Mouse (Mus musculus): ENCODE results near the gene Tfpt. TPM values are rescaled to one million over a fixed set of nuclear protein-coding genes. Genes with fewer than 3 reads are reported as not detected.
A peak's percentile ranks its signal among the peaks of the same experiment; 100 is the strongest.

Tfpt gene
- 29.5 and 29.8 TPM in 2 replicates for polyA plus RNA-seq (2015; fragmentation: Nextera tagmentation; extraction: Ambion mirVana)

DNA sequence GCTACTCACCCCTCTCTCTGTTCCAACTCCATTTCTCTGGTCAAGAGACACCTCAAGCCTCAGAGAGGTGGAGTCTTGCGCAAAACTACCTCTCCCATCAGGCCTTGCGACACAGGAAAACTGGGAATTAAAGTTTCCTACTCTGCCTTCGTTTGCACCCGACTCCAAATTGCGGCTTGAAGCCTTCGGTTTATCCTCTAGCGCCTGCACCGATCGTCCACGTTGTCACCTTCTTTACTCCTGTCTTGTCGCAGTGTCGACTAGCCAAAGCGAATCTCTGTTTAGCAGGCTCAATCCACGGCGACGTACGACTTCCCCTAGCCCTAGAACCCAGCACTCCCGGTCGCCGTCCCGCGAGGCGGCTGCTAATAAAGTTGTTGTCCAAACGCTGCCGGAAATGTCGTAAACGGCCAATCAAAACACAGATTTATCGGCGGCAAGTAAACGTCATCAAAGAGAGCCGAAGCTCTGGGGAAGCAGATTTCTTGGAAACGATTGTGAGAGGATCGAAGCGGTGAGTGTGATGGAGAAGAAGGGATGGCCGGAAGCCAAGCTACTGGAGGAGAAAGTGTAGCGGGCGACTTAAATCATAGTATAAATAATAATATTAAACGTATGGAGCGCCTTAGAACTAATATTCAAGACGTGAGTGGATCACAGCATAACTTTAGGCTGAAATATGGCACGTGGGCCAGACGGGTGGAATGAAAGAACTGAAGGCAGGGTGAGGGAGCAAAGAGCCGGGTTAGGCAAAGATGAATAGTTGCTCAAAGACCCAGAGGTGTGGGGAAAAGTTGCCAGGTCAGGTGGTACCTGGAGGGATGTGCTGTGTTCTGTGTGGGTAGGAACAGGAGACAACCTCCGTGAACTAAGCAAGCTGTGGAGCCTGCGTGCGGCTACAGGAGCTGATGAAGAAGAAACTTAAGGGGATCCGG is at the start of gene Tfpt, which contains the start of gene Prpf31:
Gene Tfpt (minus strand): TSS at position 387 of the 935 bp plus-strand sequence.
Gene Prpf31 (plus strand): TSS at position 443 of the 935 bp plus-strand sequence.
- peak; percentile 91 for ATAC-seq (ENCODE audit: low FRiP score, low read depth)
- peaks cover 53% of the 10 kb centered on the region for H3K36me3 ChIP-seq
- H3K27me3 ChIP-seq: no peaks in the 10 kb centered on the region
- peak within 1 kb of the TSS; percentile 74 for H3K4me3 ChIP-seq
- peak within 1 kb of the TSS; percentile 99 for H3K4me2 ChIP-seq (replicated peaks)
- peaks cover 23% of the 10 kb centered on the region for H3K4me1 ChIP-seq
- peak within 1 kb of the TSS; percentile 79; the same call in 1 of the 2 replicates for H3K27ac ChIP-seq
- 2% methylated on average over 47 of the region's 47 CpGs for WGBS
- H3K9ac ChIP-seq: peak within 1 kb of the TSS; percentile 90
- H3K9me3 ChIP-seq: no peaks in the 10 kb centered on the region

DNA sequence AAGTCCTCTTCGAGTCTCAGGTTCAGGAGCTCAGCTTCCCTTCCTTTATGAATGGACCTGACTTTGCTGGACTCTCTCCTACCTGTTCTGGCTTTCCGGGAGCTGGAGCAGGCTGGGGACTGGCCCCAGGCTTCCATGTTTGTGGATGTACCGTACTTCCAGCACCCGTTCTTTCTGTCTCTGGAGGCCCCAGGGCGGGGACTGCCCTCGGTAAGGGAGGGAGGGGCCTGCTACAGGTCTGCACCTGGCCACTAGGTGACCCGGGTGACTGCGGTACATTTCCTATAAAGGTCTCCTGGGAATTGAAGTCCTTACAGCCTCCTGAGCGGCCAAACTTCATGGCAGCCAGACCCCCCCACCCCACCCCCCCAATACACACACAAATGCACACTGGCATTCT is 47.6 kb upstream of the Tfpt start, which contains the start of gene Tmc4:
Gene Tmc4 (minus strand): TSS at position 212 of the 400 bp plus-strand sequence.
- 44% methylated on average over 9 of the region's 9 CpGs for WGBS
- no peaks in the 10 kb centered on the region for H3K27me3 ChIP-seq
- H3K27ac ChIP-seq: no peak within 1 kb of the TSS
- no peaks in the 10 kb centered on the region for H3K4me1 ChIP-seq
- no peak within 1 kb of the TSS for H3K4me3 ChIP-seq
- H3K4me2 ChIP-seq (replicated peaks): no peak within 1 kb of the TSS
- peaks cover 36% of the 10 kb centered on the region for H3K36me3 ChIP-seq
- no peaks in the 10 kb centered on the region for H3K9me3 ChIP-seq
- ATAC-seq (ENCODE audit: low FRiP score, low read depth): no peak
- H3K9ac ChIP-seq: peak within 1 kb of the TSS; percentile 25; the same call in 1 of the 2 replicates

DNA sequence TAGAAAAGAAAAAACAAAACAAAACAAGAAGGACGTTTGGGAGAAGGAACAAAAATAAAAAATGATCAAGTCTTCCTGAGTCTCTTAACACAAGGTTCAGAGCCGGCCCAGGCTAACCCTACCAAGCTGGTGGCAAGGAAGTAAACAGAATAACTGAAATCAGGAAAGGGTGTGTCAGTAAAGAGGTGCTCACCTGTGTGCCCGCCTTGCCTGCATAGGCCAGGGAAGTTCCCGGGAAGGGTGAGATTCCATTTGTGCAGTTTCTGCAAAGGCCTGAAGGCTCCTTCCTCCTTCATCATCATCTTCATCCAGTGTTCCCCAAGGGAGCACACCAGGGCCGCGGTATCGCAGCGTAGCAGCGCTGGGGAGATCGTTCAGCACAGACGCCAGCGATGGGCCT is 46.6 kb upstream of the Tfpt start:
- H3K9ac ChIP-seq: peak overlapping the region; percentile 25; the same call in 1 of the 2 replicates
- H3K4me2 ChIP-seq (replicated peaks): no peak overlapping the region
- H3K4me3 ChIP-seq: no peak overlapping the region
- no peaks in the 10 kb centered on the region for H3K4me1 ChIP-seq
- WGBS: 89% methylated on average over 12 of the region's 12 CpGs
- peaks cover 28% of the 10 kb centered on the region for H3K36me3 ChIP-seq
- H3K27ac ChIP-seq: no peak overlapping the region
- H3K27me3 ChIP-seq: no peaks in the 10 kb centered on the region
- no peaks in the 10 kb centered on the region for H3K9me3 ChIP-seq
- ATAC-seq (ENCODE audit: low FRiP score, low read depth): no peak

DNA sequence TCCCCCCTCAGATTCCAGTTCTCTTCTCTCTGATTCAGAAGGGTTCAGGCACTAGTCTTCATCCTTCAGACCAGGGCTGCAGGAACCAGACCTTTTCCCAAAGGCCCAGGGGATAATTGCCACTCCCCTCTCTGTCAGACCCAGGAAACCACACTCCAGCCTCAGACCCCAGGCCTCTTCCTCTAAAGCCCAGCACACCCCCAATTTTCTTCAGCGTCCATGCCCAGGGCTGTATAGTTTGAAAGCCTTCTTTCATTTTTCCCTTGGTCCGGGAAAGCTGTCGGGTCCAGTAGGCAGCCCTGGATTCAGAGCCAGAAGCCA is 45.5 kb upstream of the Tfpt start:
- ATAC-seq (ENCODE audit: low FRiP score, low read depth): 0 out of 2 replicates have a peak, but pooled peaks have one; percentile 10
- H3K27me3 ChIP-seq: no peaks in the 10 kb centered on the region
- no peak overlapping the region for H3K4me3 ChIP-seq
- peaks cover 18% of the 10 kb centered on the region for H3K36me3 ChIP-seq
- H3K9me3 ChIP-seq: no peaks in the 10 kb centered on the region
- no peak overlapping the region for H3K4me2 ChIP-seq (replicated peaks)
- no peak overlapping the region for H3K9ac ChIP-seq
- no peak overlapping the region for H3K27ac ChIP-seq
- H3K4me1 ChIP-seq: no peaks in the 10 kb centered on the region
- 79% methylated on average over 3 of the region's 3 CpGs for WGBS

DNA sequence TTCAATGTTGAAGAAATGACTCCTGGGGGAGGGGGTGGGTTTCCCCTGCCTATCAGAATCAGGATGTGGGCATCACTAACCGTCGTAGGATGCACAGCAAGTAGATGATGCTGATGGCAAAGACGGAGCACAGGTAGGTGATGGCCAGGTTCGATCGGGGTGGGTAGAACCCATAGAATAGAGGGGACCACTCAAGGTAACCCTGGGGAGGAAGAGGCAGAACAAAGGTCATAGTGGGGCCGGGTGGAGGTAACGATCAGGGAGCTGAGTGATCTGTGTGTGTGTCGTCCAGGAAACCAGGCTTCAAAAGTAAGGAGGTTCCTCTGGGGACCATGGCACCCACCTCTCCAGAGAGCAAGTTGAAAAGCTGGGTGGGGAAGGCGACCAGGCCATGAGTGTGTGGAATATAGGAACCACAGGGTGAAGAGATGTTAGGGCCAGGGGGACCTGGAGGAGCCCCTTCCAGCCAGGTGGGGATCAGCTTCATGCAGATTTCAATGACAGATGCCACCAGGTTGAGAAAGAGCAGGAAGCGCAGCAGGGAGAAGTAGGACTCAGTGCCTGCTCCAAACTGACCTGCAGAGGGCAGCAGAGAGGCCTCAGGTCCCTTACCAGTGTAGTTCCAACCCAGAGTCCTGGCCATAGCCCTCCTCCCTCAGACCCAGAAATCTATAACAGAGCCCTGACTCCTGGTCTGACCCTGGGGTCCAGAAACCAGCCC is 44.9 kb upstream of the Tfpt start:
- H3K4me1 ChIP-seq: no peaks in the 10 kb centered on the region
- no peaks in the 10 kb centered on the region for H3K9me3 ChIP-seq
- peaks cover 17% of the 10 kb centered on the region for H3K36me3 ChIP-seq
- peak; percentile 81 for ATAC-seq (ENCODE audit: low FRiP score, low read depth)
- H3K27me3 ChIP-seq: no peaks in the 10 kb centered on the region
- no peak overlapping the region for H3K4me3 ChIP-seq
- WGBS: 71% methylated on average over 10 of the region's 10 CpGs
- no peak overlapping the region for H3K4me2 ChIP-seq (replicated peaks)
- H3K9ac ChIP-seq: no peak overlapping the region
- no peak overlapping the region for H3K27ac ChIP-seq

DNA sequence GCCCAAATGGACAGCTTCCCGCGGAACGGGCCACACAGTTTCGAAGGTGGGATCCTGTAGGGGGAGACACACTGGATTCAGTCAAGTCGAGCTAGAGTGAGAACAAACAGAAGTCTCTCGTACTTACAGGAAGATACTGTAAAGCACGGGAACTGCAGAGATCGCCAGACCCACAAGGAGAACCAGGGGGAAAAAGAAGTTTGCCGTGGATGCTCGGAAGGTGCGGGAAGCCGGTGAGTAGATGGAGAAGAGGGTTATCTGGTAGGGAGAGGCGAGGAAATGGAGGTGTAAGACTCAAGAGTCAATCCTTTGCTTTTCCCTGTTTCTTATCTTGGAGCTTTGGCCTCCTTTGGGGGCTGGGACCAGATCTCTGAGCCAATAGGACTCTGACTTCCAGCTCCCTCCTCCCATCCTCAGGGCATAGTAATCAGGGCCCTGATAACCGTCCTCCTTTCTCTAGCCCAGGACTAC is 37.2 kb upstream of the Tfpt start:
- Histone ChIP-seq H3K9me3 (no peaks in the 10 kb centered on the region), H3K27me3 (no peaks in the 10 kb centered on the region), H3K4me3 (no peak overlapping the region), H3K4me2 (replicated peaks) (peak overlapping the region; percentile 31), H3K4me1 (peaks cover 23% of the 10 kb centered on the region), H3K36me3 (peaks cover 17% of the 10 kb centered on the region), H3K9ac (no peak overlapping the region), H3K27ac (no peak overlapping the region)
- ATAC-seq (ENCODE audit: low FRiP score, low read depth): no peak
- 13% methylated on average over 14 of the region's 14 CpGs for WGBS

DNA sequence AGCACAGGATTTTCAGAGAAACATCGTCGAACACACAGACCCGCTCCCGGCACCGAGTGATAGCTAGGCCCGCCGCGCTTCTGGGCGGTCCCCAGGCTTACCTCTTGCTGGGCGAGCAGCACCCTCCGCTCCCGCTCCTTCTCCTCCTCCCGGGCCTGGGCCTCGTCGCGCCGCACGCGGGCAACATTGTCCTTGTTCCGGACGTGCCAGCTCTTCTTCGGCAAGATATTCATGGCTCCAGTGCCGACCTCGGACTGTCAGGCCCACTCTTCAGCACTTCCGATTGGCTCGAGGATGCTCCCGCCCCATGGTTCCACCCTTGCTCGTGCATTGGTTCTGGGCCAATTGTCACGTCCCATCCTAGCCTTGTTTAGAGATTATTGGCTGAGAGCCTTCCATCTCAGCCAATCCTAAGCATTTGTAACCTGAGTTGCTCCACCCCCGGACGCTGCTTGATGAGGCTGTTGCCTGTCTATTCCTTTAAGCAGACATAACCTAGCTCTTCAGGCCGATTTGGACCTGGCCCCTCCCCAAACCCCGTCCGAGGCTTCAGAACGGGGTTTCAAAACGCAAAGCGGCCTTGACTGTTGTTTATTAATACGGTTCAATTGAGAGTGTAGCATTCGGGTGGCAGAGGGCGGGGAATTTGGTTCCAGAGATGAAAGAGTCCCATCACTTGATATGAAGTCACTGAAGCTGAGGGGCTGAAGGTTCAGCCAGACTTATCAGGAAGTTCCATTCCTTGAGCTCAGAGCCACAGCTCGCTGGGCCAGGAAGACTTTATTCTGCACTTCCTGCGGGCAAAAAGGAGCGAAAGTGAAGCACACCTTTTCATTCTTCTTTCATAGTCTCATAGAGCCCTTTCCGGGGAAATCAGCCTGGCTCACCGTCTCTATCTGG is 35.7 kb upstream of the Tfpt start, which contains the start of gene Leng1:
Gene Leng1 (minus strand): TSS at position 626 of the 900 bp plus-strand sequence.
- no peaks in the 10 kb centered on the region for H3K27me3 ChIP-seq
- peak within 1 kb of the TSS; percentile 84 for H3K9ac ChIP-seq
- peak within 1 kb of the TSS; percentile 77 for H3K4me3 ChIP-seq
- peak; percentile 98 for ATAC-seq (ENCODE audit: low FRiP score, low read depth)
- H3K36me3 ChIP-seq: peaks cover 32% of the 10 kb centered on the region
- peak within 1 kb of the TSS; percentile 86 for H3K4me2 ChIP-seq (replicated peaks)
- peaks cover 23% of the 10 kb centered on the region for H3K4me1 ChIP-seq
- peak within 1 kb of the TSS; percentile 81 for H3K27ac ChIP-seq
- no peaks in the 10 kb centered on the region for H3K9me3 ChIP-seq
- 4% methylated on average over 45 of the region's 45 CpGs for WGBS

DNA sequence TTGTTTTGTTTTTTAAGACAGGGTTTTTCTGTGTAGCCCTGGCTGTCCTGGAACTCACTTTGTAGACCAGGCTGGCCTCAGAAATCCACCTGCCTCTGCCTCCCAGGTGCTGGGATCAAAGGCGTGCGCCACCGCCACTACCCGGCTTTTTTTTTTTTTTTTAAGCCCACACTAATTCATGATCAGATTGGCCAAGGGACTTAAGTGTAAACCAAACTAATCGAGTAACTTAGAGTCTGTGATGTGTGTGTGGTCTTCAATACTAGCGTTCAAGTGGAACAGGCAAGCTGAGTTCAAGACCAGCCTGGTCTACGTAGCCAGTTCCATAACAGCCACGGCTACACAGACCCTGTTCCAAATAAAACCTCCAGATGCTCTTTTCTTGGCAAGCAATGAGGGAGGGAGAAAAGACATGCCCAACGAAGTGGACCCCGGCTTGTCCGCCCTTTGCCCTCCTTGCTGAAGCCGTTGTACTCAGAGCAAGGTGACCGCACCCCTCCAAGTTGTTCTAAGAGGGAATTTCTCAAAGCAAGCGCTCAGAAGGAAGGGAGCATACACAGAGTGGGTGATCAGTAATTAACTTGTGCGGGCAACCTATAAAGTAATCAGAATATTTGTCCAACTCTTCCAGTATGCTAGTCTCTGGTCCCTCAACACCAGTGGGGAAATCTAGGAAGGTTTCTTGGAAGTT is 34.9 kb upstream of the Tfpt start:
- 37% methylated on average over 15 of the region's 15 CpGs for WGBS
- no peaks in the 10 kb centered on the region for H3K9me3 ChIP-seq
- peak overlapping the region; percentile 84 for H3K9ac ChIP-seq
- ATAC-seq (ENCODE audit: low FRiP score, low read depth): peak; percentile 4; the same call in 1 of the 2 replicates
- no peaks in the 10 kb centered on the region for H3K27me3 ChIP-seq
- H3K27ac ChIP-seq: peak overlapping the region; percentile 81
- H3K36me3 ChIP-seq: peaks cover 40% of the 10 kb centered on the region
- H3K4me1 ChIP-seq: peaks cover 23% of the 10 kb centered on the region
- peak overlapping the region; percentile 86 for H3K4me2 ChIP-seq (replicated peaks)
- peak overlapping the region; percentile 77 for H3K4me3 ChIP-seq

DNA sequence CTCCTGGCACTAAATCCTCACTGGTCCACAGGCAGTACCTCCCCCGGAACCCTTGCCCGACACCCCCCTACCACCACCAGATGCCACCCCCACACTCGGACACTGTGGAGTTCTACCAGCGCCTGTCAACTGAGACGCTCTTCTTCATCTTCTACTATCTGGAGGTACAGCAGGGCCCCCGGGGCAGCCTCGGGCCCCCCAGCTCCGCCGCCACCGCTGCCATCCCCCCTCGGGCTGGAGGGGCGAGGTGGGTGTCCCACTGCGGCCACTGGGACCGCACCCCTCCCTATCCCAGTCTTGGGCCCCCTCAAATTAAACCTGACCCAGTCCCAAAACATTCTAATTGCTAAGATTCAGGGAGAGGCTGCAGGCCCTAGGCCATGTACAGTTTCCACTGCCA is 28.8 kb upstream of the Tfpt start:
- no peak for ATAC-seq (ENCODE audit: low FRiP score, low read depth)
- H3K27me3 ChIP-seq: no peaks in the 10 kb centered on the region
- H3K9ac ChIP-seq: no peak overlapping the region
- H3K4me1 ChIP-seq: peaks cover 6% of the 10 kb centered on the region
- peaks cover 100% of the 10 kb centered on the region for H3K36me3 ChIP-seq
- H3K4me3 ChIP-seq: no peak overlapping the region
- 94% methylated on average over 14 of the region's 14 CpGs for WGBS
- no peak overlapping the region for H3K27ac ChIP-seq
- no peak overlapping the region for H3K4me2 ChIP-seq (replicated peaks)
- H3K9me3 ChIP-seq: no peaks in the 10 kb centered on the region

DNA sequence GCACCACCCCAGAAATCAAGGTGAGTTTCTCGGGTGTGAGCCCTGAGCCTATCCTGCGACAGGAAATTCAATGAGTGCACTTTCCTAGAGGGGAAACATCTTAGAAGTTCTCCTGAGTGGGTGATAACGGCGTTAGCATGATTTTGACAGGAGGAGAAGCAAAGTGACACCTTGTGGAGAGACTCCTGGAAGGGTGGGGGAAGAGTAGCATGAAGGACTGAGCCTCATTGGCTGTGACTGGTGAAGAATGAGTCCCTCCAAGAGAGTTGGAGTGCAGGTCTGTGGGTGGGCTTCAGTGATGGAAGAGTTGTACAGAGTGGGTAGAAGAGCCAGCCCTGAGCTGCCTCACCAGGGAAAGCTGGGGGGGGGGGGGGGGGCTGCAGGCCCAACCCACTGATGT is 27.2 kb upstream of the Tfpt start:
- Histone ChIP-seq H3K27ac (no peak overlapping the region), H3K9me3 (no peaks in the 10 kb centered on the region), H3K27me3 (no peaks in the 10 kb centered on the region), H3K4me2 (replicated peaks) (no peak overlapping the region), H3K4me1 (no peaks in the 10 kb centered on the region), H3K9ac (no peak overlapping the region), H3K36me3 (peaks cover 100% of the 10 kb centered on the region), H3K4me3 (no peak overlapping the region)
- WGBS: 86% methylated on average over 4 of the region's 4 CpGs
- no peak for ATAC-seq (ENCODE audit: low FRiP score, low read depth)

DNA sequence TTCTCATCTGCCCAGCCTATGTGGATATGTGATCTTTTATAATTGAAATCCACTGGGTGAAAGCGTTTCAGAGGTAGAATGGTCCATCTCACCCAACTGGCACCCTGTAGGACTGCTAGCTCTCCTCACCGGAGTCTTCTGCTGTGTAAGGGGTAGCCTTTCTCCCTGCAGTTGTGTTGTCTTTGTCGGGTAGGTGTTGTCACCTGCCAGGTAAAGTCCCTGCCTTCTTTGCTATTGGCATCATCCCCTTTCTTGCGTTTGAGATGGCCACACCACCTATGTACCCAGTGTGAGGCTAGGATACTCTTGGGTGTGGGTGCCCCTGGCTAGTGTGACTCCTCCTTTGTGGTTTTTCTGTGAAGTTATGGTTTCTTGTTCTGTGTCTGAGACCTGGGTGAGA is 16.9 kb upstream of the Tfpt start:
- no peak for ATAC-seq (ENCODE audit: low FRiP score, low read depth)
- Histone ChIP-seq H3K4me2 (replicated peaks) (peak overlapping the region; percentile 89), H3K4me1 (peaks cover 38% of the 10 kb centered on the region), H3K9ac (peak overlapping the region; percentile 99), H3K27me3 (no peaks in the 10 kb centered on the region), H3K27ac (no peak overlapping the region), H3K36me3 (peaks cover 42% of the 10 kb centered on the region), H3K4me3 (peak overlapping the region; percentile 98), H3K9me3 (no peaks in the 10 kb centered on the region)
- 73% methylated on average over 4 of the region's 4 CpGs for WGBS
